Mouse (Mus musculus) mouse embryonic stem cell (cell line): ENCODE measurements around the gene Prr18.

ENCODE experiments used
- in situ Hi-C, 2 experiments: fragments of 300-500 bp; cut with MboI; formaldehyde crosslinking; loops; 1 replicate in 1 of 2; 3 replicates in 1 of 2; pipeline ENCODE4 v1.14.3; 2019 to 2020; ENCODE audit warnings: low sequenced_read_pairs in 2 of 2, low pct_unique_long_range_greater_than_20kb in 1 of 2, mixed read lengths in 1 of 2; ENCODE audit not compliant: unreplicated experiment in 1 of 2

The Prr18 gene

GRCm38 (mm10) chr17:8339666-8340374 is 2.6 kb downstream of the Prr18 start:
- in situ Hi-C loops: no loop called here

GRCm38 (mm10) chr17:8340407-8341359 is 3.4 kb downstream of the Prr18 start:
- in situ Hi-C loops: no loop called here

GRCm38 (mm10) chr17:8341360-8341963 is 4.2 kb downstream of the Prr18 start:
- in situ Hi-C loops: no loop called here

- in situ Hi-C loops: no loop called here
Measured at GRCm38 (mm10) chr17:8342706-8343105, 5.4 kb downstream of the Prr18 start.

GRCm38 (mm10) chr17:8343416-8343815 is 6.2 kb downstream of the Prr18 start:
- in situ Hi-C loops: no loop called here

GRCm38 (mm10) chr17:8347765-8348285 is 10.6 kb downstream of the Prr18 start:
- in situ Hi-C loops: no loop called here

- in situ Hi-C loops: no loop called here
Measured at GRCm38 (mm10) chr17:8348941-8349340, 11.7 kb downstream of the Prr18 start.

GRCm38 (mm10) chr17:8351088-8351487 is 13.8 kb downstream of the Prr18 start:
- in situ Hi-C loops: no loop called here

- in situ Hi-C loops: no loop called here
Measured at GRCm38 (mm10) chr17:8355692-8356091, 18.4 kb downstream of the Prr18 start, which contains the start of gene T2. Gene T2 (plus strand): TSS chr17:8355992.

GRCm38 (mm10) chr17:8357498-8357897 is 20.2 kb downstream of the Prr18 start:
- in situ Hi-C loops: no loop called here

GRCm38 (mm10) chr17:8360876-8361275 is 23.6 kb downstream of the Prr18 start:
- in situ Hi-C loops: no loop called here

- in situ Hi-C loops: no loop called here
Measured at GRCm38 (mm10) chr17:8361281-8362103, 24.2 kb downstream of the Prr18 start.

- in situ Hi-C loops: no loop called here
Measured at GRCm38 (mm10) chr17:8367514-8368480, 30.5 kb downstream of the Prr18 start.

- in situ Hi-C loops: no loop called here
Measured at GRCm38 (mm10) chr17:8368570-8368969, 31.3 kb downstream of the Prr18 start.

GRCm38 (mm10) chr17:8369171-8369570 is 31.9 kb downstream of the Prr18 start:
- in situ Hi-C loops: no loop called here

- in situ Hi-C loops: loop anchor here in 1 of 2 experiments (5.0 kb wide), 1 partner anchor 113 kb away; no protein-coding TSS in a partner anchor
Measured at GRCm38 (mm10) chr17:8370634-8371229, 33.5 kb downstream of the Prr18 start.

- in situ Hi-C loops: loop anchor here in 1 of 2 experiments (5.0 kb wide), 1 partner anchor 115 kb away; no protein-coding TSS in a partner anchor
Measured at GRCm38 (mm10) chr17:8371834-8372233, 34.6 kb downstream of the Prr18 start.
